Mouse (Mus musculus) liver, embryonic 12.5 days (tissue): ENCODE measurements around the gene Elovl5. TPM values are rescaled to one million over a fixed set of nuclear protein-coding genes. Genes with fewer than 3 reads are reported as not detected.
"Not testable (repeated sequence)": the region's sequence is repeated elsewhere in the genome, so short reads cannot be mapped to it uniquely, and the experiment has no call there.

Experiments used
- ATAC-seq: fragments of 200-750 bp; cut with Nextera tagmentation; 2 replicates; pipeline ENCODE4 v1.8.0; 2017; ENCODE audit warnings: moderate number of reproducible peaks, mild to moderate bottlenecking, moderate library complexity
- H3K27ac ChIP-seq: fragments of 300-500 bp; sonication (generic); 2 replicates; pipeline ENCODE4 v1.5.1; 2016; ENCODE audit warnings: mild to moderate bottlenecking
- H3K27me3 ChIP-seq: fragments of 300-500 bp; sonication (generic); replicated peaks from 2 replicates; pipeline ENCODE4 v1.6.1; 2016; ENCODE audit warnings: mild to moderate bottlenecking, moderate library complexity
- H3K36me3 ChIP-seq: fragments of 300-500 bp; sonication (generic); 2 replicates; pipeline ENCODE4 v1.6.1; 2016; ENCODE audit warnings: mild to moderate bottlenecking, moderate library complexity
- H3K4me1 ChIP-seq: fragments of 300-500 bp; sonication (generic); 2 replicates; pipeline ENCODE4 v1.6.1; 2016
- H3K4me2 ChIP-seq: fragments of 300-500 bp; sonication (generic); 2 replicates; pipeline ENCODE4 v1.6.1; 2016; ENCODE audit warnings: mild to moderate bottlenecking, moderate library complexity
- H3K4me3 ChIP-seq: fragments of 300-500 bp; sonication (generic); 2 replicates; pipeline ENCODE4 v1.5.1; 2016; ENCODE audit warnings: mild to moderate bottlenecking, moderate library complexity
- H3K9ac ChIP-seq: fragments of 300-500 bp; sonication (generic); 2 replicates; pipeline ENCODE4 v1.6.1; 2016; ENCODE audit warnings: mild to moderate bottlenecking, moderate library complexity
- H3K9me3 ChIP-seq: fragments of 300-500 bp; sonication (generic); replicated peaks from 2 replicates; pipeline ENCODE4 v1.6.1; 2016; ENCODE audit warnings: mild to moderate bottlenecking, moderate library complexity
- WGBS: fragments of 180-500 bp; shearing (Covaris S2); methylation state at CpG from one replicate; pipeline ENCODE4 v1.1.7; 2016; ENCODE audit not compliant: insufficient replicate concordance; 5-methylcytosine and 5-hydroxymethylcytosine counted together
- polyA plus RNA-seq: library from polyadenylated mRNA; unstranded; fragments of >200 nt; fragmentation: Nextera tagmentation; extraction: Ambion mirVana; gene quantifications from 2 replicates; pipeline ENCODE4 v1.2.1, GENCODE M21; 2016

Elovl5 gene
- polyA plus RNA-seq, 1 experiment from 2014 or later, result 28.8 TPM

- Histone ChIP-seq H3K9ac (no peak overlapping the region), H3K4me1 (peaks cover 33% of the 10 kb centered on the region), H3K36me3 (0 out of 2 replicates have a peak, but pooled peaks cover 2% of the 10 kb centered on the region), H3K27ac (no peak overlapping the region), H3K4me3 (no peak overlapping the region), H3K27me3 (no peaks in the 10 kb centered on the region; the same call in 1 of the 2 replicates), H3K9me3 (no peaks in the 10 kb centered on the region), H3K4me2 (no peak overlapping the region)
- ATAC-seq, result no peak
- WGBS, result 71% methylated on average over 8 of the region's 8 CpGs
Measured at GRCm38 (mm10) chr9:77989626-77990025, 72.5 kb downstream of the Elovl5 start.

- no peaks in the 10 kb centered on the region; the same call in 1 of the 2 replicates for H3K27me3 ChIP-seq
- no peak overlapping the region for H3K4me3 ChIP-seq
- H3K36me3 ChIP-seq, result no peaks in the 10 kb centered on the region
- H3K9ac ChIP-seq, result no peak overlapping the region
- peaks cover 39% of the 10 kb centered on the region for H3K4me1 ChIP-seq
- no peak overlapping the region for H3K4me2 ChIP-seq
- ATAC-seq, result no peak
- H3K9me3 ChIP-seq, result no peaks in the 10 kb centered on the region
- H3K27ac ChIP-seq, result no peak overlapping the region
- WGBS, result 73% methylated on average over 8 of the region's 8 CpGs
Measured at GRCm38 (mm10) chr9:77990278-77990677, 73.1 kb downstream of the Elovl5 start.

GRCm38 (mm10) chr9:77991650-77992049 lies 74.5 kb downstream of the Elovl5 start:
- no peak for ATAC-seq
- WGBS, result 78% methylated on average over 4 of the region's 4 CpGs

GRCm38 (mm10) chr9:77992276-77992675 lies 75.1 kb downstream of the Elovl5 start:
- no peak overlapping the region for H3K9ac ChIP-seq
- WGBS, result 84% methylated on average over 6 of the region's 6 CpGs
- peak overlapping the region; percentile 92; the same call in 1 of the 2 replicates for H3K27ac ChIP-seq
- peaks cover 45% of the 10 kb centered on the region for H3K4me1 ChIP-seq
- ATAC-seq, result no peak
- H3K36me3 ChIP-seq, result no peaks in the 10 kb centered on the region
- no peak overlapping the region for H3K4me3 ChIP-seq
- H3K4me2 ChIP-seq, result no peak overlapping the region
- no peaks in the 10 kb centered on the region for H3K9me3 ChIP-seq
- H3K27me3 ChIP-seq, result no peaks in the 10 kb centered on the region; the same call in 1 of the 2 replicates

More at GRCm38 (mm10) chr9:77991650-77992049, 74.5 kb downstream of the Elovl5 start:
- Histone ChIP-seq H3K4me1 (peaks cover 45% of the 10 kb centered on the region), H3K4me2 (no peak overlapping the region), H3K27ac (0 out of 2 replicates have a peak overlapping the region, but pooled peaks have one; percentile 26), H3K4me3 (no peak overlapping the region), H3K36me3 (no peaks in the 10 kb centered on the region), H3K9me3 (no peaks in the 10 kb centered on the region), H3K9ac (no peak overlapping the region), H3K27me3 (no peaks in the 10 kb centered on the region; the same call in 1 of the 2 replicates)

GRCm38 (mm10) chr9:77993101-77993500 lies 75.9 kb downstream of the Elovl5 start:
- Histone ChIP-seq H3K27me3 (no peaks in the 10 kb centered on the region; the same call in 1 of the 2 replicates), H3K4me1 (peaks cover 45% of the 10 kb centered on the region), H3K4me2 (peak overlapping the region; percentile 55), H3K36me3 (no peaks in the 10 kb centered on the region), H3K9me3 (no peaks in the 10 kb centered on the region), H3K27ac (peak overlapping the region; percentile 92), H3K9ac (0 out of 2 replicates have a peak overlapping the region, but pooled peaks have one; percentile 24), H3K4me3 (no peak overlapping the region)
- 39% methylated on average over 1 of the region's 1 CpGs for WGBS
- ATAC-seq, result peak; percentile 80

- WGBS, result 38% methylated on average over 2 of the region's 2 CpGs
- peak overlapping the region; percentile 9; the same call in 1 of the 2 replicates for H3K4me3 ChIP-seq
Measured at GRCm38 (mm10) chr9:77993538-77994255, 76.5 kb downstream of the Elovl5 start.

GRCm38 (mm10) chr9:77995235-77995634 lies 78.1 kb downstream of the Elovl5 start:
- ATAC-seq, result no peak

More at GRCm38 (mm10) chr9:77993538-77994255, 76.5 kb downstream of the Elovl5 start:
- Histone ChIP-seq H3K4me2 (peak overlapping the region; percentile 55), H3K4me1 (peaks cover 45% of the 10 kb centered on the region), H3K27ac (peak overlapping the region; percentile 92), H3K9ac (peak overlapping the region; percentile 40; the same call in 1 of the 2 replicates)
- ATAC-seq, result peak; percentile 96
- H3K36me3 ChIP-seq, H3K9me3 ChIP-seq, H3K27me3 ChIP-seq: not testable (repeated sequence)

GRCm38 (mm10) chr9:78000586-78001500 lies 83.7 kb downstream of the Elovl5 start:
- Histone ChIP-seq H3K27me3 (peaks cover 21% of the 10 kb centered on the region), H3K4me1 (peaks cover 16% of the 10 kb centered on the region), H3K4me3 (no peak overlapping the region), H3K27ac (no peak overlapping the region), H3K36me3 (no peaks in the 10 kb centered on the region), H3K4me2 (no peak overlapping the region), H3K9me3 (no peaks in the 10 kb centered on the region), H3K9ac (no peak overlapping the region)
- WGBS, result 78% methylated on average over 7 of the region's 7 CpGs
- ATAC-seq, result 0 out of 2 replicates have a peak, but pooled peaks have one; percentile 30

More at GRCm38 (mm10) chr9:77995235-77995634, 78.1 kb downstream of the Elovl5 start:
- H3K4me2 ChIP-seq, result peak overlapping the region; percentile 55
- no peaks in the 10 kb centered on the region for H3K36me3 ChIP-seq
- peaks cover 45% of the 10 kb centered on the region for H3K4me1 ChIP-seq
- H3K9ac ChIP-seq, result peak overlapping the region; percentile 40; the same call in 1 of the 2 replicates
- WGBS, result 63% methylated on average over 9 of the region's 9 CpGs
- 0 out of 2 replicates have a peak overlapping the region, but pooled peaks have one; percentile 12 for H3K4me3 ChIP-seq
- H3K27ac ChIP-seq, result peak overlapping the region; percentile 92
- H3K27me3 ChIP-seq, result no peaks in the 10 kb centered on the region
- no peaks in the 10 kb centered on the region for H3K9me3 ChIP-seq

GRCm38 (mm10) chr9:78003278-78003677 lies 86.1 kb downstream of the Elovl5 start:
- Histone ChIP-seq H3K9ac (no peak overlapping the region), H3K4me3 (no peak overlapping the region), H3K9me3 (no peaks in the 10 kb centered on the region), H3K27me3 (peaks cover 35% of the 10 kb centered on the region), H3K36me3 (no peaks in the 10 kb centered on the region), H3K4me2 (no peak overlapping the region), H3K4me1 (peaks cover 26% of the 10 kb centered on the region), H3K27ac (no peak overlapping the region)
- WGBS, result 68% methylated on average over 2 of the region's 2 CpGs
- no peak for ATAC-seq

- WGBS, result 18% methylated on average over 3 of the region's 3 CpGs
- Histone ChIP-seq H3K4me2 (no peak overlapping the region), H3K9me3 (no peaks in the 10 kb centered on the region), H3K27me3 (peaks cover 48% of the 10 kb centered on the region), H3K36me3 (no peaks in the 10 kb centered on the region), H3K4me3 (no peak overlapping the region), H3K27ac (no peak overlapping the region), H3K4me1 (peaks cover 23% of the 10 kb centered on the region), H3K9ac (no peak overlapping the region)
- 0 out of 2 replicates have a peak, but pooled peaks have one; percentile 37 for ATAC-seq
Measured at GRCm38 (mm10) chr9:78005481-78005880, 88.3 kb downstream of the Elovl5 start.

- no peak overlapping the region for H3K4me3 ChIP-seq
- H3K27me3 ChIP-seq, result peaks cover 48% of the 10 kb centered on the region
- peak; percentile 55 for ATAC-seq
- H3K4me1 ChIP-seq, result peaks cover 14% of the 10 kb centered on the region
- no peaks in the 10 kb centered on the region for H3K36me3 ChIP-seq
- H3K9ac ChIP-seq, result no peak overlapping the region
- no peak overlapping the region for H3K27ac ChIP-seq
- H3K4me2 ChIP-seq, result no peak overlapping the region
- no peaks in the 10 kb centered on the region for H3K9me3 ChIP-seq
- 44% methylated on average over 19 of the region's 19 CpGs for WGBS
Measured at GRCm38 (mm10) chr9:78006209-78007001, 89.2 kb downstream of the Elovl5 start.
